Mouse (Mus musculus): ENCODE measurements around the gene Clec3b.

Clec3b gene

DNA sequence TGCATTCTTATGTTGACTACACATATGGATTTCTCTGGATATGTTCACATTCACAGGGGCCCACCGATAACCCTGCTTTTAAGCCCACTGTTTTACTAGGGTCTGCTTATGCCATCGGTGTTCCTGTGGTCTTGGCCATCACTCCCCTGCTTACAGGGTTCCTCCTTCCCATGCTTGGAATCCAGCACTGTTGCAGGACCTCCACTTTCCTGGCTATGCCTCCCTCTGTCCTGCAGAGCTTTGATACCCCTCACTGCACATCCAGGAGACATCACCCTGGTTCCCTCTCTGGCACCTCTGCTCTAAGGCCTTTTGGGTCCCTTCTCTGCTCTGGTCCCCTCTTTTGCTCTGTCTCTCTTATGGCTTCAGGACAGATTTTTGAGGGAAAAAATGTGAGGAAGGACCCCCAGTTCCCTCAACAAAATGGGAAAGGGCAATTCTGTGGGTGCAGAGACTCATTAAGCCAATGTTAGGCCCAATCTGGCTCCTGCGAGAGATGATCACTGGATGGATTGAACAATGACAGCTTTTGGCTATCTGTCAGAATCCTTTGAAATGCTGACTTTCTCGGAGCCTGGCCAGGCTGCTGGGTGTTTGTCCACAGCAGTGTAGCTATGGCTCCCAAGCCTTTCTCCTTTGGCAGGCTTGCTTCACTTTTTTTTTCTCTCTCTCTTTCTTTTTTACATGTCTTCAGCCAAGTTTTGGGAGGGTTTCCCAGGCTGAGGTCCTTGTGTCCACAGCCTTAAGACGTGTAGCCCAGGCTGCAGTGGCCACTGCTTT is at the start of gene Clec3b:
Clec3b (plus strand) TSS at position 706 of the 780 bp plus-strand sequence.
- no peak for DNase-seq (ENCODE audit: low read depth, low spot score)

DNA sequence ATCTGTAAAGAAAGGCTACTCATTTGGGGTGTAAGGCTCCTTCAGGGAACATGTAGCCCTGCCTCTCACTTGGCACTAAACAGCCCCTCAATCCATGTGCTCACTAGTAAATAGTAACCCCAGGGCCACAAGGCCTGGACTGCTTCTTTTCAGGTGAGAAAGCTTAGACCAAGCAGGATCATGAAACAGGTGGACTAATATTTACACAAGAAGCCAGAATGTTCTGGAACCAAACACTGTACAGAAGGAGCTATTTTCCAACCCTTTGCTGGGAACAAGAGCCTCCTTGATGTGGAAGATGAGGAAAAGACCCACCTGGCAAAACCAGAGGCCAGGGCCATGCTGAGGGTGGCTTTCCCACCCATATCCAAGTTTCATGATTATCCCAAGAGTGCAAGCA is 47.3 kb upstream of the Clec3b start:
- DNase-seq (ENCODE audit: low read depth, low spot score): no peak

DNA sequence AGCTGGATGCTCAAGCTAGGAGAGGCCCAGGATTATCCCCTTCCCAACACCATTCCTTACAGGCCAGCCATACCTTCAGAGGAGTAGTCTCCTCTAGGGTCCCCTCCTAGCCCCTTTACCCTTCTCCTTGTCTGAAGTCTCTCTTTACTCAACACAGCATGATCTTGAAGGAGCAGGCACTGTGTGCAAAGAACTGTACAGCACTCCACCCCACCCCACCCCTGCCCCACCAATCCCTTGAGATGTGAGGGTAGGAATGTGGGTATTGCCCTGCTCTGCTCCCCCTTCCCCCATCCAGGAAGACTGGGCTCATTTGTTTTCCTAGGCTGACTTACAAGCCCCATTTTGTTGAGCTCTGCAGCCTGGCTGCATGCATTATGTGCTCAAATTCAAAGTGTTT is 46.4 kb upstream of the Clec3b start:
- DNase-seq (ENCODE audit: low read depth, low spot score): no peak

GRCm38 (mm10) chr9:123107186-123107585 is 43.6 kb upstream of the Clec3b start:
- peak; percentile 49 for DNase-seq (ENCODE audit: low read depth, low spot score)

GRCm38 (mm10) chr9:123109188-123109587 is 41.6 kb upstream of the Clec3b start:
- DNase-seq (ENCODE audit: low read depth, low spot score): no peak

GRCm38 (mm10) chr9:123111751-123112221 is 39.0 kb upstream of the Clec3b start:
- peak; percentile 30 for DNase-seq (ENCODE audit: low read depth, low spot score)

- peak; percentile 89 for DNase-seq (ENCODE audit: low read depth, low spot score)
Measured at GRCm38 (mm10) chr9:123112805-123113521, 37.8 kb upstream of the Clec3b start, which contains the start of the genes Zdhhc3 and Exosc7. TSS of gene Zdhhc3 (minus strand) at chr9:123113205. TSS of gene Exosc7 (plus strand) at chr9:123113215.

GRCm38 (mm10) chr9:123113931-123114330 is 36.8 kb upstream of the Clec3b start:
- DNase-seq (ENCODE audit: low read depth, low spot score): peak; percentile 17

- DNase-seq (ENCODE audit: low read depth, low spot score): no peak
Measured at GRCm38 (mm10) chr9:123115566-123115965, 35.2 kb upstream of the Clec3b start.

DNA sequence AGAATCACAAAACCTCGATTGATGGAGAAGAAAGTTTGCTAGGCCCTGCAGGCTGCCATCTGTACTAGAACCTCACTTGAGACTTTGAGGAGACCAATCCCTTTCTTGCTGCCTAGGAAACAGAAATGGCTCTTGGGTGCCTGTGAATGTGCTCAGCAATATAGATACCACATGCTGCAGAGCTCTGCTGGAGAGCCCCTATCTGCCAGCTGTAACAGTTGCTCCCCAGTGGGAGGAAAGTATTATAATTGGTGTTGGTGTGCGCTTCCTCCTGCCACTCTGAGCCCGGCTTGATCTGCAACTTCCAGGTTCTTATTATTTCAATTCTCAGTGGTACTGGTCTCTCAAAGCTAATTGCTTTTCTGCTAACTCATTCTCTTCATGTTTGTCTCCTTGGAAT is 27.7 kb upstream of the Clec3b start:
- DNase-seq (ENCODE audit: low read depth, low spot score): no peak

DNA sequence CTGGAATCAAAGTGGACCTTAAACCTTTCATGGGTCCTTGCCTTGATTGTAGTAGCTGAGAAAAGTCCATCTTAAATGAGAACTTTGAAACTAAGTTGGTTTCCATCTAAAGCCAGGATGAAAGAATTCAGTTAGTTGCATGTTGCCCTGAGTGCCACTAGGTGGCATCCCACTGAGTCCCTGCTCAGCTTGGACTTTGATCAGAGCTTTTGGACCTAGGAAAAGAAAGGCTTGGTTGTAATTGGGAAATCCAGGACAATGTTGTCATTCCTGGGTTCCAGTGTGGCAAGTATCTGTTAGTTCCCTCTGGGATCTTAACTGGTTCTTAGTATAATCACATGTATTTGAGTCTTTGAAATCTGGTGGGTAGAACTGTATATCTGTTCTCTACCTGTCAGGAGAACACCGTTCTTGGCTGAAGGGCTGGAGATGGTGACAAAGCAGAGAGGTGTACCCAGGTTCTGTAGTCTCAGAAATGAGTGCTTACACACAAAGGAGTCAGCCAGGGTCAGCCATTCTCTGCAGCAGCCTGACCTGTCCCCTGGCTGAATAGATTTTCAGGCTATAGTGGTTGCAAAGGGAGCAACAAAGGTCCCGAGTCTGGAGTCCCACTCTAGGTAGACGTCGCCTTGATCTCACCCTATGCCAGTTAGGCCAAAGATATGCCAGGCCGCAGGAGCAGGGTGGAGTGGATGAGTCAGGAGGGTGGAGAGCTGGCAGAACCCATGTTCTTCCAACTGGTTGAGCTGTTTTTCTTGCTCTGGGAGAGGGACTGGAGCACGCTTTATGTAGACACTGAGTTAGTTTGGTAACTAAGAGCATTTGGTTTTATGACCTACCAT is 27.0 kb upstream of the Clec3b start:
- peak; percentile 33 for DNase-seq (ENCODE audit: low read depth, low spot score)

- no peak for DNase-seq (ENCODE audit: low read depth, low spot score)
Measured at GRCm38 (mm10) chr9:123124413-123124981, 26.2 kb upstream of the Clec3b start.

GRCm38 (mm10) chr9:123127663-123128062 is 23.1 kb upstream of the Clec3b start:
- DNase-seq (ENCODE audit: low read depth, low spot score): no peak

DNA sequence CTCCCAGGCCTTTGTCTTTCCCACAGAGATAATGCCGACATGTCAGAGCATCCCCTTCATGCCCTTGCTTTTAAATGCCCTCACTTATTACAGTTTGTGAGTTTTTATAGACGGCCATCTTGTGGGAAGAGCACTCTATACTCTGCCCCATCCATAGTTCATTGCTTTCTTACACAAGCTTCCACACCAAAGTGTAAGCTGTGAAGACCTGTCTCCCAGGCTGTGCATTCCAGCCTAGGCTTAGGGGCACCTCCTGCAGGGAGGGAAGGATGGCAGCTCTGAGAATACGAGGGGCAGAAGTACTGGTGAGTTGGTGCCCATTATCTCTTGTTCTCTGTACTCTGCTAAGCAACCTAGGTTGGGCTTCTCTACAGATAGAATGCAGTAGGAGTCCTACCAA is 17.8 kb upstream of the Clec3b start:
- DNase-seq (ENCODE audit: low read depth, low spot score): no peak

DNA sequence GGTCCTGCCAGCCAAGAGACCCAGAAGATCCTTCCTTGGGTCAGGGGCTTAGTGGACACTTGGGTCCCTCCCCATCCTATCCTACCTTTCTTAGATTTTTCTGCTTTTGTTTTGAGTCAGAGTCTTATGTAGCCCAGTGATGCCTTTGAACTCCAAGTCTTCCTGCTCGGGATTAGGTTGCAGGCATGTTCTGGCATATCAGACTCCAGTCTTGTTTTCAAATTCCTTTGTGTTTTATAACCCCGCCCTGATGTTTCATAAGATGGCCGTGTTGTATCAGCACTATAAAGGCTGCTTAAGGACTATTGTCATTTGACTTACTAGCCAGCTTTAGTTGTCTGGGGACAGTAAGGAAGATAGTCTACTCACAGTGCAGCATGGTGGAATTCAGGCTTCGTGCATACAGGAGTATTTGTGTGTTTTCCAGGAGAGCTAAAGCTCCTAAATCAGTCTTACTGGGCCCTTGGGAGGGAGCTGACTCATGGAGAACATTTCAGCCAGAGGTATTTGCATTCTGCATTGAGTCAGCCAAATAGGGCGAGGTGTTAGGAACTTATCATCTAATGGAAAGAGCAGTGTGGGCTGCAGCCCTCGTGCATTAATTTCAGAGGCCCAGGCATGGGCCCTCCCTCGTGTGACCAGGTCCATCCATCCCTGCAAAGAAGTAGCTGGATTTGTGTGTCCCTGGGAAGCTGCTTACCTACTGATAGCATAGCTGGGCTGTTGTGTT is 13.6 kb upstream of the Clec3b start:
- no peak for DNase-seq (ENCODE audit: low read depth, low spot score)

DNA sequence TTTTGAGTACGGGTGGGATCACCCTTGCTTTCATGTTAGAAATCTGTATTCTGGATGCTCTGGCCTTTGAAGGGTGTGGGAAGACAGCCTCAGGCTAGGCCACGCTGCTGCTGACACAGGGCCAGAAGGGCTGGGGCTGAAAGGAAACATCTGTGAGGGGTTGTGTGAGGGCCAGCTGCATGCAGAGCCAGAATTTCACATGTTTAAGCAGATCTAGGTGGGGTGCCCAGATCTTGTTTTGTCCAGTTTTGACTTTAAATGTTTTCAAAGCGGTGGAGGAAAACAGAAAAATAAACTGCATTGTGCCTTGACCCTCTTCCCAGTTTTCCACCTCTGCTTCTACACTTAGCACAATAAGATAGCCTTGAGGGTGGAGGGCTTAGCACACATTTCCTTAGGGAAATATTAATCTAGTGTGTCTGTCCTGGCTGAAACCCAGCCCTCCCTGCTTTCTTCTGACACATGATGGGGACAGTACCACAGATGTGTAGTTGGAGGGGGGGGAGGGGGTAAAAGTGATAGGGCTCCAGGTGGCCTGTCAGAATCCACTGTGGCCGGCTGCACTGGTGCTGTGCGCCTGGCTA is 11.8 kb upstream of the Clec3b start:
- DNase-seq (ENCODE audit: low read depth, low spot score): no peak

- DNase-seq (ENCODE audit: low read depth, low spot score): no peak
Measured at GRCm38 (mm10) chr9:123139887-123140614, 10.7 kb upstream of the Clec3b start.

- no peak for DNase-seq (ENCODE audit: low read depth, low spot score)
Measured at GRCm38 (mm10) chr9:123148430-123148829, 2.3 kb upstream of the Clec3b start.

DNA sequence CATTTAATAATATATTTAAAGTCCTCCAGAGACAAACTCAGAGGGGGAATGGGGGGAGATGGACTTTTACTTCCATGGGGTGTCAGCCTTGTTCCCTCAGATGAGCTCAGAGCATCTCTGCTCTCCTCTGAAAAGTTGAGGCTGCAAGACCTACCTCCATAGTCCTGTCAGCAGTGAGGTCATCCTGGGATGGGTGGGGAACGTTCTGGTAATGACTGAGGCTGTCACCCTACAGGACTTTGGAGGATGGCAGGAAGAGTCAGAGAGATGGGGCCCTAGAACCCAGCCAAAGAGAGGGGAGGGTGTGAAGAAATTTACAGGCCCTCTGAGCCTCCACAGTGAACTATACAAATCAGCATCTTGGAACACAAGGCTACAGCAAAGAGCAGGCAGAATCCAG is 815 bp downstream of the Clec3b start:
- no peak for DNase-seq (ENCODE audit: low read depth, low spot score)

- DNase-seq (ENCODE audit: low read depth, low spot score): no peak
Measured at GRCm38 (mm10) chr9:123152026-123152425, 1.3 kb downstream of the Clec3b start.

All from R1 (cell line).